Mouse (Mus musculus): ENCODE results near the gene Ppp1r16b.

DNA sequence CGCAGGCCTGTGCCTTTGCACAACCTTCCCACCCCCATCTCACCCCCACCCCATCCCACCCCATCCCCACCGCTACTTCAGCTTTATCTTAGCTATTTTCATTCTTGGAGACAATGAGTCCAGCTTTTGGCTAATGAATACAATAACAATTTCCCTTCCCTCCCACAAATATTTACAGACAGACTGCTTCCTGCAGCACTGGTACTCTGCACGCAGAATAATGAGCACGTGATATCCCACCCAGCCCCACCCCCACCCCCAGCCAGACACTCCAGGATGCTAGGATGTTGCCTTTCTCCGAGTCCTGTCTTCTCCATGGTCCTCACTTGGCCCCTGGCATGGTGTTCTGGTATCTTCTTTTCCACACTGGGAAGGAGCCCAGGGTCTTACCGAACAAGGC lies 31.3 kb downstream of the Ppp1r16b start:
- TF ChIP-seq MAX (IDR thresholded peaks at IDR 0.05) (no peak), CTCF (IDR thresholded peaks at IDR 0.05; ENCODE audit: control insufficient read depth, insufficient read depth, insufficient read length) (no peak)

Measured in C2C12 (cell line).